Mouse (Mus musculus): ENCODE data around the gene Cebpb.
A peak's percentile ranks its signal among the peaks of the same experiment; 100 is the strongest.

The Cebpb gene

DNA sequence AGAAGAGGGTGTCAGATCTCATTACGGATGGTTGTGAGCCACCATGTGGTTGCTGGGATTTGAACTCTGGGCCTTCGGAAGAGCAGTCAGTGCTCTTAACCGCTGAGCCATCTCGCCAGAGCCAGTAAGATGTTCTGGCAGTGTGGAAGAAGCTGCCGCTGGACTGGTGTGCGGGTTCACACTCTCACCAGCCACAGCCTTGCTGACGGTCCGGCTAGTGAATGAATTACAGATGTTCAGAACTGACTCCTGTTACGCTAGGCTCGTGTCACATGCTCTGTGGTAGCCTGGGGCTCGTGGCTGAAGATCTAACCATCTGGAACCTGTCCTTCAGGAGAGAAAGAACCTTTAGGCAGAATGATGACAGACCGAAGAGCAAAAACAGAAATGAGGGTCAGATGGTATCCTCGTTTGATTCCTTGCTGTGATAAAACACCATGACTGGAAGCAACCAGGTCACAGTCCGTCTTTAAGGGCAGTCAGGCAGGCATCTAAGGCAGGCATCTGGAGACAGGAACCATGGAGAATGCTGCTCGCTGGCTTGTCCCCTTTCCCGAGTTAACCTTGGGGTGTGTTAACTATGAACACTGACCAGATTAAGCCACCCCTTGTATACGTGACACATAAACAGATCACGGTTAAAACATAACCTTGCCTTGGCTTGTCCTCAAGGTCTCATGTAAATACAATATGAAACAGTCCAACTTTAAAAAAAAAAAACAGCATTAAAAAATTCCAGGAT, 22.6 kb upstream of the Cebpb start:
- no peak for DNase-seq (ENCODE audit: low spot score in 2 of 2)

DNA sequence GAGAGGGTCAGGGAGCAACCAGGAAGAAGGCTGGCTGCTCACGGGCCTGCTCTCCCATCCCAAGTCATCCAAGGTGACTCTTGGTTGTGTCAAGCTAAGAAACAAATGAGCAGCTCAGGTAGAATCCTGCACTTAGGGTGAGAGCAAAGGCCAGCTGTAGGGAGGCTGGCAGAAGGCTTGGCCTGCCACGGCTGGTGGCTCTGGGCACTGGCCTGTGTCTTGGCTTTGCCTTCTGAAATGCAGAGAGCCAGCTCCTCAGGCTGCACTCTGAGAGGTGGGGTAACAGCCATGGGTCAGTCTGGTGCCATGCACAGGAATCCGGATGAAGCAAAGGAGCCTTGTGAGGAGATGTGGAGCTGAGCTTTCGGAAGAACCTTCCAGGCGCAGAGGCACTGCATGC, 20.3 kb upstream of the Cebpb start:
- no peak for DNase-seq (ENCODE audit: low spot score in 2 of 2)

DNA sequence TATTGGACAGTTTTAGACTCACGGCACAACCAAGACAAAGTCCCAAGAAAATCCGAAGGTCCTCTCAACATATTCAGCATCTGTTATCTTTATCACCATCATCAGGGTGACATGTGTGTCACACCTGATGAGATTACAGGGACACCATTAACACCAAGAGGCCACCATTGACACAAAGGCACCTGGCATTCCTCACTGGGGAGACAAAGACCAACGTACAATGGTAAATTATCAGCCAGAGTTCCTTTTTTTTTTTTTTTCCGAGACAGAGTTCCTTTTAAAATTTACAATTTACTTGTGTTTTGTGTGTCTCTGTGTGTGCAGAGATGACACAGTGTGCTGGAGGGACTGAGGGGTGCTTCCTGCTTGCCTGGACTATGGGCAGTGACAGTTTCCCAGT, 19.3 kb upstream of the Cebpb start:
- DNase-seq (ENCODE audit: low spot score in 2 of 2), result no peak

DNA sequence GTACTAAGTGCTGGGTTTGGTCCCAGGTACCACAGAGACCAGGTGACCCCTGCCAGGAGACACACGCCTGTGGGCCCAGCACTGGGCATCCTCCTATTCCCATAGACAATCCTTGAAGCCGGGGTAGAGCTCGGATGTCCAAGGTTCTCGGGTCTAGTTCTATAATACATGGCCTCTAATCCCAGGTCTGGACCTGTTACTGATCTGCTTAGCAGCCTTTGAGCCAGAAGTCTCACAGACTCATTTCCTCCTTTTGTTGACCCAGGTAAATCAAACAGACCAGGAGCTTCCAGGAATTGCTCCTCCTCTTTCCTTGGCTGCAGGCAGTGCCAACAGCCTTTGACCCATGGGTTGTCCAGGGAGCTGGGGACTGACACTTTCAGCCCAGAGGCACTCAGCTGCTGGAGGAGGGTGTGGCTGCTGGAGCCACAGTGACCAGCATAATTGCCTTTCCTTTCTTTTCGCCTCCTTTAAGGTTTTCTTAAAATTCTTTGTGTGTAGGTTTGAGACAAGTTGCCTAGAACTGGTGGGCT, 17.5 kb upstream of the Cebpb start:
- DNase-seq (ENCODE audit: low spot score in 2 of 2), result peak in 1 of 2 experiments; percentile 54

DNA sequence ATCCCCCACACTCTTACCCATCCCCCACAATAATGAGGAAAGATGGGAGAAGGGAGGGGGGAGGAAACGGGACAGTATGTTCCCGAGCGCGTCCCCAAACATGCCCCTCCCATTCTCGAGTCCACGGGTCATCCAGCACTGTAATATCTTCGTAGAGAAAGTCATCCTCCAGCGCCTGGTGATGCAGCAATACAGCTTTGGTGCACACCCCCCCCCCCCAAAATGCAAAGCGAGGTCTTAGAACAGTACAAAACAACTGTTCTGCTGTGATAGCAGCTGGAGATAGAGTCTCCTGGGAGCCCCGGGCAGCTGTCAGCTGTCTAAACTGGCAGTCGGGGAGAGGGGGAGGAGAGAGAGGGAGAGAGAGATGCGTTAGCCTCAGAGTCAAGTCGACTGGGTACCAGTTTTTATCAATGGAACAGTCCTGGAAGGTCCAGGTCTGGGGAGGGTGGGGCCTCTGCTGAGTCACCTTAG, 16.5 kb upstream of the Cebpb start:
- no peak for DNase-seq (ENCODE audit: low spot score in 2 of 2)

DNA sequence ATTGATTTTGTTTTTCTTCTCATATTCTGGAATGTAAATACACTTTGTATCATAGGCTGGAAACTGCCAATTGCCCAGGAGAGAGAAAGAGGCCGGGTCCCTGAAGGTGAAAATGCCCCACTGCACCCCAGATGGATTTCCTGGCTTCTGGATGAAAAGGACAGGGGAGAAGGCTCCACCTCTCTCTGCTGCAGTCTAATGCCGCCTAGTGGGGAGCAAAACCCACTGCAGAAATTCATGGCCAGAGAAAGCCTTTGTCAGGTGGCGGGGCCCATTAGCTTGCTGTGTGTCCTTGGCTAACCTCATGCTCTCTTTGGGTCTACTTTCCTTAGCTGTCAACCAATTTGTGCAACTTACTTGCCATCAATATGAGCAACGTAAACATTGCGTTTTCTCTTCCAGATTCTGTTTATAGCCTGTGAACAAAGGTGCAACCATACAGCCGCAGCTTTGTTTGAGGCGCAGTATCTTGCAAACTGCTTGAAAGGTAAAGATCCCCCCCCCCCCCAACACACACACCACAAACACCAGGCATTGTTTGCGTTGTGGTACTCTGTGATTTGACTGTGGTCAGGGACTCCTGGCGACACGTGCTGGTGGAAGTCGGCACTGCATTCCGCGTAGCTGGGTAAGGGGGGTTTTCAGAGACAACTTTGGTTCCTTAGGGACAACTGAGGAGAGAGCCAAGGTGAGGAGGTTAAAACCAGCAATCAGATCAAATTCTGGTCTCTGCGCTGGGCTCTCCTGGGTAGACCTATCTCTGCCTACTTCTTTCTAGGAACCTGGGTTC, 13.4 kb upstream of the Cebpb start:
- DNase-seq (ENCODE audit: low spot score in 2 of 2), result no peak

DNA sequence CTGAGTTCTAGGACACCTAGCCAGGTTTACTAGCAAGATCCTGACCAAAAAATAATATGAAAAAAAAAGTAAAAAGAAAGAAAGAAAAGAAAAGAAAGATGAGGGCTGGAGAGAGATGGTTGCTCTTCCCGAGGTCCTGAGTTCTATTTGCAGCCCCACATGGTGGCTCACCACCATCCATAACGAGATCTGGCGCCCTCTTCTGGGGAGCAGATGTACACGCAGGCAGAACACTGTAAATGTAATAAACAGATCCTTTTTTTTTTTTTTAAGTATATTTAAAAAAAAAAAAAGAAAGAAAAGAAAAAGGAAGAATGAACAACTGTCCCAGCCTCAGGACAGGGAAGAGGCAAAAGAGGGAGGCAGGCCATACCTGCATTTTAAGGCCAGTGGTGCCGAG, 10.1 kb upstream of the Cebpb start:
- DNase-seq (ENCODE audit: low spot score in 2 of 2), result no peak

DNA sequence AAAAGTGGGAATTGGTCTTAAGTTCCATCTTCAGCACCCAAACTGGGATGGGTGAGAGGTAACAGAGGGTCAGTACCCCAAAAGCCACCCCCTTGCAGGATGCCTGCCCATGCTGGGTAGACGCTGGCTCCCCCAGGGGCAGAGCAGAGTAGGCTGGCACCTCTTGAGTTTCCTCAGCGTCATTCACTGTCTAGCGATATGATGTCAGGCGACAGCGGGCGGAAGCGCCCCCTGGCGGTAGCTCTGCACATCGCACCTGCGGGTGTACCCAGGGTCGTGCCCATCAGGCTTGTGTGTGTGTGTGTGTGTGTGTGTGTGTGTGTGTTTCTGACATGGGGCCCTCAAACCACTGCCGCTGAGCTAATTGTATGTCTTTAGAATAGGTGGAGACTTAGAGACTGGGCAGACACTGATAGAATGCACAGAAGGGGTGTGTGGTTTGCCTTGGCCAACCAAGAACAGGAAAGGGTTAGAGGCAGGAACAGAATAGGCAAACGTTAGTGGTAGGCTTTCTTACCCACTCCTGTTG, 8.7 kb upstream of the Cebpb start:
- peak; percentile 71 to 75 for DNase-seq (ENCODE audit: low spot score in 2 of 2)

DNA sequence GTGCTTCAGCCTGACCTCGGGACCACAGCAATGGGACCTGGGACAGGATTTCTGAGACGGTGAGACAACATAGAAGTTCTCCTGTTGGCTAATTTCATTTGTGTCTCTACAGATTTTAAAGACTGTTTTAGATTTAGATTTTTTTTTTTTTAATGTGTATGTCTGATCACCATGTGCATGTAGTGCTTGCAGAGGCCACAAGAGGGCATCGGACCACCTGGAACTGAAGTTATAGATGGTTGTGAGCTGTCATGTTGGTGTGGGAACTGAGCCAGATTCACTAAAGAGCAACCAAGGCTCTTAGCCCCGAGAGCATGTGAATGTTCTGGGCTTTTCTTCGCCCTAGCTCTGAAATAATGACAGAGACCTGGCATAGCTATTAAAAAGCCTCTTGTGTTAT, 8.1 kb upstream of the Cebpb start:
- no peak for DNase-seq (ENCODE audit: low spot score in 2 of 2)

DNA sequence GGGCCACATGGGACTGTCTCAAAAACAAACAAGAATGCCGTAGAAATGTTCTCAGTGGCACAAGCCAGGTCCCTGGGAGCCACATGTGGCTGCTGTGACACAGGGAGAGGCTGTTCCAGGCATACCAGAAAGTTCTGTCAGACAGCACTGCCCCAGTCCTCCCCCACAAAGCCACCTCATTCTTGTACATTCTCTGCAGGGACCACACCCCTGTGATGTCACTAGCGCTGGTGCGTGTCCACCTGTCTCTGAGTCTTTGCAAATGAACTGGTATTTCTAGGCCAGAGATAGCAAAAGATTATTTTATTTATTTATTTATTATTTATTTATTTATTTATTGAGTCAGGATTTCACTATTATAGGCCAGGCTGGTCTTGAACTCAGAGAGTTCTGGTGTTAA, 5.0 kb upstream of the Cebpb start:
- no peak for DNase-seq (ENCODE audit: low spot score in 2 of 2)

DNA sequence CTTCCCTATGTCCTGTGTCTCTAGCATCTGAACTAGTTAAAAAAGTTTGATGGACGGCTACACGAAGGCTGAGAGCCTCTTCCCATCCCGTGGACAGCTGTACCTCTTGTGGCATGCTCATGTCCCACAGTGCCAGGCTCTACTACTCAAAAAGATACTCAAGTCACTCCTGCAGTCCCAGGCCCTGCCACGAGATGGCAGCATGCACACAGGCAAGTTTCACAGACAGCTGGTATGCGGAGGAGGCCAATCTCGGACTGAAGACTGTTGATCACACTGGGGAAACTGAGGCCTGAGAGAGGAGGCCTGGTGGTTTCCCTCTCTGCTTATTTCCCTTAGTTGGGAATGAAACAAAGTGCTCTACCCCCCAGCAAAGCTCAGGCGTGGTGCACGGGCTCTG, 3.6 kb upstream of the Cebpb start:
- peak; percentile 81 to 94 for DNase-seq (ENCODE audit: low spot score in 2 of 2)

DNA sequence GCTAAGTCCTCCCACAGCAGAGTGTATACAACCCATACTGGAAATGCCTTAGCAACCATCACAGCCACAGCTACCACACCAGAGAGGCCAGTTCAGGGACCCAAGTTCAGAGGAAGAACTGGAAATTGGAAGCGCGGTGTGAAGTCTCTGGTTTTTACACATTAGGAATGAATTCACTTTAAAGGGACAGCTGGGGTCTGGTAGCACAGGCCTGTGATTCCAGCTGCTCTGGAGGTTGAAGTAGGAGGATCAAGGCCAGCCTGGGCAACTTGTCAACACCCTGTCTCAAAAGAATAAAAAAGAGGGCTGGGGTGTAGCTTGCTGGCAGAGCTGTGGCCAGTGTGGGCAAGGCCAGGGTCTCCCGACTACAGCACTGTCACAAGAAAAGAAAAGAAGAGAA, 2.9 kb upstream of the Cebpb start:
- no peak for DNase-seq (ENCODE audit: low spot score in 2 of 2)

DNA sequence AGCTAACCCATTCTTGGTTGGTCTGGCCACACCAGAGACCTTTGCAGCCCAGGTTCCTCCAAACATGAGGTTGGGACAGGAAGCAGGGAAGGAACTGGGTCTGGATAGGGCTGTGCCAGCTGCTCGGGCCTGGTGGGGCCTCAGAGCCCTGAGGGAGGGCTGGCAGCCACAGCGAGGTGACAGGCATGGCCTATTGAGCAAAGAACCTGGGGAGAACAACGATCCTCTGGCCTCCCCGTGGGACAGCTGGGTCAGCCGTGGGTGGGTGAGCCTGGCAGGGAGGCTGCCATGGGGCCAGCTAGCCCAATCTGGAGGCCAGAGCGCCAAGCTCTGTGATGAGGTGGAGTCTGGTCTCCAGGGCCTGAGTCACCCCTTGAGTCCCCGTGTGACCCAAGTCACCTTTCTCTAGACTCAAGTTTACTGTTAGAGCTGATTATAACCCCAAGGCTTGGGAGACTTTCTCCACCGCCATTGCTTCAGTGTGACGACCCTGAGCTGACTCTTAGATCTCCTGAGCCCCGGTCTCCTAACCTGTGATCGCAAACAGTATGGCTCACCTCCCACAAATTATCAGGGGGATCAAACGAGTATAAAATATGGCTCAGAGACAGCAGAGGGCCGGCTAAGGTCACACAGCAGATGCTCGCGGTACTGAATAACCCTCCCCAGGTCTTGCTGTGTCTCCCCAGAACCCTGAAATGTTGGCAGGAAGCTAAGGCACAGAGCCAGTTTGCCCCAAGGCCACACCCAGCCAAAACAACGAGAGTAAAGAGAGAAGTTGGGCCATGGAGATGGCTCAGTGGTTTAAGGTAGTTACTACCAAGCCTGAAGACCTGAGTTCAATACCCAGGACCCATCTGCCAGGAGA, 2.1 kb upstream of the Cebpb start:
- DNase-seq (ENCODE audit: low spot score in 2 of 2), result no peak

DNA sequence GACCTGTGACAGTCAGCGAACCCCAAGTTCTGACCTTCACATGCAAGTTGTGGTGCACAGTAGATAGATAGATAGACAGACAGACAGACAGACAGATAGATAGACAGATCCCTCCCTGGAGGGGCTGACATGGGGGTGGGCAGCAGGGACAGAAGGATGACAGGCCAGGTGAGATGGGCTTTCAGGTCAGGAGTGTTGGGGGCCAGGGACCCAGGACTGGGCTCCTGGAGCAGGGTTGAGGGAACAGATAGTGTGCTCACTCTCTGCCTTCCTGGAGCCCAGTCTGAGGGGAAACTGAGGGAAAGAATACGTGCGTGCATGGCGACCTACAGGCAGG, 1.5 kb upstream of the Cebpb start:
- DNase-seq (ENCODE audit: low spot score in 2 of 2), result no peak

DNA sequence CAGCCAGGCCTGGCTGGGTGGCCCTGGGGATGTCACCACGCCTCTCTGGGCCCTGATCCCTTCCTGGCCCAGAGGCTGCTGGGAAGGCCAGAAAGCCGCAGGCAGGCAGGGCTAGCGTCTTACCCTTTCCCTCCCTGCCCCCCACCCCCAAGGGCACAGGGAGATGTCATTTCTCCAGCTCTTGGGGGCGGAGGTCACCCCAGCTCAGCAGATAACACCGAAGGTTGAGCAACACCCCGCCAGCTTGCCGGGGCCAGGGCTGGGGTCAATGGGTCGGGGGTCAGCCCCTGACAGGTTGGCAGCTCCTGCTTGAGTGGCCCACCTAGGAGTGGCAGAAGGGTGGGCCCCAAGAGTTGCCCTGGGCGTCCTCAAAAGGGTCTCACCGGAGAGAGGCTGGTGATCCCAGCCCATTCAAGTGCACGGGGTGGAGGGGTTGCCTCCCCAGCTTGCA, 1.0 kb upstream of the Cebpb start:
- DNase-seq (ENCODE audit: low spot score in 2 of 2), result peak in 1 of 2 experiments; percentile 48

DNA sequence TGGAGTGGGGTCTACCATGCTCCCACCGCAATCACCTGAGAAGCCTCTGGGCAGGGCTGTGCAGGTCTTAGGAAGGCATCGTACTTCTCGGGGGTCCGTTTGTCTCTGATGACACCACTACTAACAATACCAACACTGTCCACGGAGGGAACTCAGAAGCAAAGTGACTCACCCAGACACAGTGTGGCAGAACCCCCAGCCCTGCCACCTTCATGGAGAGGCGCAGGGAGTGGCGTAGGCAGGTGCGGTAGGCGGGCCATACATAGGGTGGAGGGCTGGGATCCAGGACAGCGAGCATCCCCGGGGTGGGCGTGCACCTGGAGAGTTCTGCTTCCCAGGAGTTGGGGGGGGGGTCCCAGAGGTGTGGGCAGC, 603 bp upstream of the Cebpb start:
- peak in 1 of 2 experiments; percentile 44 for DNase-seq (ENCODE audit: low spot score in 2 of 2)

DNA sequence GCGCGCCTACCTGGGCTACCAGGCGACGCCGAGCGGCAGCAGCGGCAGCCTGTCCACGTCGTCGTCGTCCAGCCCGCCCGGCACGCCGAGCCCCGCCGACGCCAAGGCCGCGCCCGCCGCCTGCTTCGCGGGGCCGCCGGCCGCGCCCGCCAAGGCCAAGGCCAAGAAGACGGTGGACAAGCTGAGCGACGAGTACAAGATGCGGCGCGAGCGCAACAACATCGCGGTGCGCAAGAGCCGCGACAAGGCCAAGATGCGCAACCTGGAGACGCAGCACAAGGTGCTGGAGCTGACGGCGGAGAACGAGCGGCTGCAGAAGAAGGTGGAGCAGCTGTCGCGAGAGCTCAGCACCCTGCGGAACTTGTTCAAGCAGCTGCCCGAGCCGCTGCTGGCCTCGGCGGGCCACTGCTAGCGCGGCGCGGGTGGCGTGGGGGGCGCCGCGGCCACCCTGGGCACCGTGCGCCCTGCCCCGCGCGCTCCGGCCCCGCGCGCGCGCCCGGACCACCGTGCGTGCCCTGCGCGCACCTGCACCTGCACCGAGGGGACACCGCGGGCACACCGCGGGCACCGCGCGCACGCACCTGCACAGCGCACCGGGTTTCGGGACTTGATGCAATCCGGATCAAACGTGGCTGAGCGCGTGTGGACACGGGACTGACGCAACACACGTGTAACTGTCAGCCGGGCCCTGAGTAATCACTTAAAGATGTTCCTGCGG, 945 bp downstream of the Cebpb start, which contains the start of gene Tmem189:
Tmem189 (minus strand) TSS at position 322 of the 718 bp plus-strand sequence.
- DNase-seq (ENCODE audit: low spot score in 2 of 2), result peak; percentile 50 to 71

DNA sequence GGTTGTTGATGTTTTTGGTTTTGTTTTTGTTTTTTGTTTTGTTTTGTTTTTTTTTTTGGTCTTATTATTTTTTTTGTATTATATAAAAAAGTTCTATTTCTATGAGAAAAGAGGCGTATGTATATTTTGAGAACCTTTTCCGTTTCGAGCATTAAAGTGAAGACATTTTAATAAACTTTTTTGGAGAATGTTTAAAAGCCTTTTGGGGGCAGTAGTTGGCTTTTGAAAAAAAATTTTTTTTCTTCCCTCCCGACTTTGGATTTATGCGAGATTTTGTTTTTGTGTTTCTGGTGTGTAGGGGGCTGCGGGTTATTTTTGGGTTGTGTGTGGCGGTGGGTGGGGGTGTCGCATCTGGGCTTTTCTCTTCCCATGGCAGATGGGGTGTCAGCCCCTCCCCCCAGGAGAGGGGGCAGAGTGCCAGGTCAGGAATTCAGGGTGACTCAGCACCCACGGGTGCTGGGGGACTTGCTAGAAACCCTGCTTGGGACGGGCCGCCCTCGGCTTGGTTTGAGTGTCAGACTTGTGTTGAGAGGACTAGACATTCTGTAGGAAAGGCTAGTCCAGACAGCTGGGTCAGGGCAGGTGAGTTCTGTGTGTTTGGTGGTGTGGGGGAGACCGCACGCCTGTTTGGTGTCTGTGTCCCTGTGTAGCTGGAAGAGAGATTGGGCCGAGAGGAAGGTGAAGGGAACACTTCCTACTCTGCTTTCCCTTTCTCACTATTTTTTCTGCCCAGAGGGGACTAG, 1.7 kb downstream of the Cebpb start:
- peak; percentile 55 to 70 for DNase-seq (ENCODE audit: low spot score in 2 of 2)

DNA sequence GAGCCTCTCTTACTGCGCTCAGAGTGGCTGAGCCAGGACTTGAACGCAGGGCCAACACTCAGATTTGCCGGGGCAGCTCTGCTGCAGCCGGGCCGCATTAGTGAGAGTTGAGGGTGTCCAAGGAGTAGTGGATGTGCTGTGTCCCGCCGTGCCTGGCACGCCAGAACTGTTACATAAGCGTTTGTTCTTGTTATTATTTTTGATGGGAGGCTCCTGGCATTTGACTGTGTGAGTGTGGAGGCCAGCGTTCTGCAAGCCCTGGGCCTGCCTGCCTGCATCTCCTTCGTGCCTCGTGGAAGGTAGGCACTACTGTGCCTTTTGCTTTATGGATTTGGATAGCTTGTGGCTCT, 2.2 kb downstream of the Cebpb start:
- DNase-seq (ENCODE audit: low spot score in 2 of 2), result peak; percentile 81 to 85

DNA sequence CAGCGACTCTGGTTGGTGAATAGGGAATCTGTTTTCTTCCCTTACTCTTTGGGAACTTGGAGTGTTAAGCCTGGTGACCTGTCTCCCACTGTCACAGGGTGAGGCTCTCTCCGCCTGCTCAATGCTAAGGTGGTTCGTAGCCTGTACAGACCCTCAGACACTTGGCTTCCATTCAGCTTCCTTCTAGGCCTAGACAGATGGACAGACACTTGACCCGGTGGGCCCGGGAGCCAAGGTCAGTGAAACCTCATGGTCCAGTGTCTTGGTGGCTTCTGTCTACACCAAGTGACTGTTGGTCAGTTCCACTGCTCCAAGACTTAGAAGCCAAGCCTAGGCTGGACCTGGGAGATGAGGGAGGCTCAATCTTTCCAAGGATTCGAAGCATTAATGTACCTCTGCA, 2.7 kb downstream of the Cebpb start:
- no peak for DNase-seq (ENCODE audit: low spot score in 2 of 2)
